Mouse (Mus musculus): ENCODE results near the gene Hist2h2ab. TPM values are rescaled to one million over a fixed set of nuclear protein-coding genes. Genes with fewer than 3 reads are reported as not detected.
A peak's percentile ranks its signal among the peaks of the same experiment; 100 is the strongest.

Gene Hist2h2ab
- total RNA-seq (2014; fragmentation: Nextera tagmentation) (38.7 and 50.5 TPM in 2 replicates), total RNA-seq (2017) (435 and 467 TPM in 2 replicates), polyA plus RNA-seq (2012) (0.14 and 1.2 TPM in 2 replicates)

GRCm38 (mm10) chr3:96219661-96220130, at the start of gene Hist2h2ab, which contains the start of gene Bola1:
Gene Hist2h2ab (plus strand): TSS chr3:96219865.
Gene Bola1 (minus strand): TSS chr3:96219709.
- peak; percentile 83 for DNase-seq (ENCODE audit: low spot score)
- Histone ChIP-seq H3K27me3 (ENCODE audit: insufficient read depth, low read length) (peaks cover 5% of the 10 kb centered on the region; the same call in 1 of the 2 replicates), H3K36me3 (replicated peaks) (peaks cover 3% of the 10 kb centered on the region), H3K4me1 (ENCODE audit: insufficient read depth, low read depth, low read length) (peaks cover 13% of the 10 kb centered on the region), H3K4me3 (ENCODE audit: low read depth, low read length) (peak within 1 kb of the TSS; percentile 76), H3K9me3 (replicated peaks) (peaks cover 16% of the 10 kb centered on the region)
- no peak for TF ChIP-seq TAL1 (conservative IDR thresholded peaks at IDR 0.05; ENCODE audit: low read depth, low read length)
- peak; percentile 90 for TF ChIP-seq POLR2AphosphoS5 (IDR thresholded peaks at IDR 0.05; ENCODE audit: insufficient replicate concordance, low read depth, low read length)
- peak; percentile 83 for ATAC-seq (ENCODE audit: extremely low read depth, insufficient number of reproducible peaks, low FRiP score, poor library complexity, severe bottlenecking)

DNA sequence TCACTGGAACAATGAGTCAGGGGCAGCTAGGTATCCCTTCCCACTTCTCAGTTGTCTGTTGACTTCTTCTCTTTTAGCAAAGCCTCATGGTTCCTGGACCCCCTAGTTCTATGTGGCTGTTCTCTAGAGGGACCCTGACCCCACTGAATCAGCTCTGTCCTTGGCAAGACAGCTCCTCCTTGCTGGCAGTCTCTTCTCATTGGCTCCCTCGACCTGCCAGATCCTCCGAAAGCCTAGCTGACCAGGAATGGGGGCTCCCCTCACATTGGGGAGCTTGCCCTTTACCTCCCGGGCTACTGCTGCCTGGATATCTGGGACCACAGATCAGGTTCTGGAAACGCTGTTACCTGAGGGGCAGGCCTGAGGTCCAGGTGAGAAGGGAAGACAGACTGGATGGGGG, 49.4 kb upstream of the Hist2h2ab start:
- H3K9me3 ChIP-seq (replicated peaks): no peaks in the 10 kb centered on the region
- TF ChIP-seq TAL1 (conservative IDR thresholded peaks at IDR 0.05; ENCODE audit: low read depth, low read length): no peak
- no peak for TF ChIP-seq POLR2AphosphoS5 (IDR thresholded peaks at IDR 0.05; ENCODE audit: insufficient replicate concordance, low read depth, low read length)
- no peak for TF ChIP-seq GATA2 (IDR thresholded peaks at IDR 0.05; ENCODE audit: borderline replicate concordance, low read depth, low read length)
- TF ChIP-seq GATA1 (IDR thresholded peaks at IDR 0.05; ENCODE audit: borderline replicate concordance, low read length): no peak
- no peak for TF ChIP-seq CTCF (IDR thresholded peaks at IDR 0.05; ENCODE audit: low read depth, low read length)
- no peaks in the 10 kb centered on the region for H3K27me3 ChIP-seq (ENCODE audit: insufficient read depth, low read length)
- no peak for ATAC-seq (ENCODE audit: extremely low read depth, insufficient number of reproducible peaks, low FRiP score, poor library complexity, severe bottlenecking)
- H3K4me3 ChIP-seq (ENCODE audit: low read depth, low read length): peak overlapping the region; percentile 31; the same call in 1 of the 2 replicates
- peaks cover 41% of the 10 kb centered on the region for H3K4me1 ChIP-seq (ENCODE audit: insufficient read depth, low read depth, low read length)
- DNase-seq (ENCODE audit: low spot score): no peak
- peaks cover 46% of the 10 kb centered on the region for H3K36me3 ChIP-seq (replicated peaks)

DNA sequence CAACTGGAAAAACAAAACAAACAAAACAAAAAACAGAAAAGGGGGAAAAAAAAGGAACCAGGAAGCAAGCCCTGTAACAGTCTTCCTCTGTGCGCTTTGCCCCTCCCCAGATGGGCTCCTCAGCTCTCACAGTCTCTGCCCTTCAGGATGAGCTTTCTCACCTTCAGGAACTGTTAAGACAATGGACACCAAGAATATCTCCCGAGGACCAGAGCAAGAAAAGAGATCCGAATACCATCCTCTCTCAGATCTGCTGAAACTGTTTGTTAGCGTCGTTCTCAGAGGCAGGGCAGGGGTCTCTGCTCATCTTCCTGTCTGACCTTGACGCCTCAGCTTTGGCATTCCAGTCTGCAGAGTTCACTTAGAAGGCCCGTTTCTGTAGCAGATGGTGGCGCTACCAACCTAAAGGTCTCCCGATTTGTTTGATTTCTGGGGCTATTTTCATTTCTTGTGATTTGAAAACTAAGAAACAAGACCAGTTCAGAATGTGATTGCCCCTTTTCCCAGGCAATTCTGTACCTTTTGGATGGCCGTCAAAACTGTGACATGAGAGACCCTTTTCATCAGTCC, 48.6 kb upstream of the Hist2h2ab start:
- TF ChIP-seq CTCF (IDR thresholded peaks at IDR 0.05; ENCODE audit: low read depth, low read length): no peak
- no peak for TF ChIP-seq POLR2AphosphoS5 (IDR thresholded peaks at IDR 0.05; ENCODE audit: insufficient replicate concordance, low read depth, low read length)
- no peak for TF ChIP-seq TAL1 (conservative IDR thresholded peaks at IDR 0.05; ENCODE audit: low read depth, low read length)
- no peak for TF ChIP-seq GATA1 (IDR thresholded peaks at IDR 0.05; ENCODE audit: borderline replicate concordance, low read length)
- TF ChIP-seq GATA2 (IDR thresholded peaks at IDR 0.05; ENCODE audit: borderline replicate concordance, low read depth, low read length): no peak
- ATAC-seq (ENCODE audit: extremely low read depth, insufficient number of reproducible peaks, low FRiP score, poor library complexity, severe bottlenecking) (no peak), DNase-seq (ENCODE audit: low spot score) (no peak)
- peaks cover 53% of the 10 kb centered on the region for H3K36me3 ChIP-seq (replicated peaks)
- H3K27me3 ChIP-seq (ENCODE audit: insufficient read depth, low read length): no peaks in the 10 kb centered on the region
- no peaks in the 10 kb centered on the region for H3K9me3 ChIP-seq (replicated peaks)
- H3K4me1 ChIP-seq (ENCODE audit: insufficient read depth, low read depth, low read length): peaks cover 47% of the 10 kb centered on the region
- peak overlapping the region; percentile 94 for H3K4me3 ChIP-seq (ENCODE audit: low read depth, low read length)

GRCm38 (mm10) chr3:96171583-96172196, 48.0 kb upstream of the Hist2h2ab start:
- ATAC-seq (ENCODE audit: extremely low read depth, insufficient number of reproducible peaks, low FRiP score, poor library complexity, severe bottlenecking) (no peak; the same call in 1 of the 2 replicates), DNase-seq (ENCODE audit: low spot score) (no peak)
- Histone ChIP-seq H3K27me3 (ENCODE audit: insufficient read depth, low read length) (no peaks in the 10 kb centered on the region), H3K4me1 (ENCODE audit: insufficient read depth, low read depth, low read length) (peaks cover 53% of the 10 kb centered on the region), H3K4me3 (ENCODE audit: low read depth, low read length) (peak overlapping the region; percentile 94), H3K36me3 (replicated peaks) (peaks cover 59% of the 10 kb centered on the region), H3K9me3 (replicated peaks) (no peaks in the 10 kb centered on the region)
- no peak for TF ChIP-seq GATA2 (IDR thresholded peaks at IDR 0.05; ENCODE audit: borderline replicate concordance, low read depth, low read length)
- no peak for TF ChIP-seq TAL1 (conservative IDR thresholded peaks at IDR 0.05; ENCODE audit: low read depth, low read length)
- no peak for TF ChIP-seq GATA1 (IDR thresholded peaks at IDR 0.05; ENCODE audit: borderline replicate concordance, low read length)
- no peak for TF ChIP-seq CTCF (IDR thresholded peaks at IDR 0.05; ENCODE audit: low read depth, low read length)
- no peak for TF ChIP-seq POLR2AphosphoS5 (IDR thresholded peaks at IDR 0.05; ENCODE audit: insufficient replicate concordance, low read depth, low read length)

GRCm38 (mm10) chr3:96172197-96173178, 47.2 kb upstream of the Hist2h2ab start, which contains the start of gene Sf3b4:
Gene Sf3b4 (plus strand): TSS chr3:96172332.
- ATAC-seq (ENCODE audit: extremely low read depth, insufficient number of reproducible peaks, low FRiP score, poor library complexity, severe bottlenecking): peak; percentile 74
- DNase-seq (ENCODE audit: low spot score): peak; percentile 78
- peaks cover 64% of the 10 kb centered on the region for H3K36me3 ChIP-seq (replicated peaks)
- H3K27me3 ChIP-seq (ENCODE audit: insufficient read depth, low read length): no peaks in the 10 kb centered on the region
- H3K4me1 ChIP-seq (ENCODE audit: insufficient read depth, low read depth, low read length): peaks cover 54% of the 10 kb centered on the region
- H3K4me3 ChIP-seq (ENCODE audit: low read depth, low read length): peak within 1 kb of the TSS; percentile 94
- no peaks in the 10 kb centered on the region for H3K9me3 ChIP-seq (replicated peaks)
- no peak for TF ChIP-seq TAL1 (conservative IDR thresholded peaks at IDR 0.05; ENCODE audit: low read depth, low read length)
- TF ChIP-seq GATA1 (IDR thresholded peaks at IDR 0.05; ENCODE audit: borderline replicate concordance, low read length): no peak
- no peak for TF ChIP-seq GATA2 (IDR thresholded peaks at IDR 0.05; ENCODE audit: borderline replicate concordance, low read depth, low read length)
- TF ChIP-seq CTCF (IDR thresholded peaks at IDR 0.05; ENCODE audit: low read depth, low read length): no peak
